Mouse (Mus musculus) ES-Bruce4 (cell line): ENCODE measurements at regions not wholly inside any gene's neighbourhood (a gene's known extent, or its start where the extent isn't known, plus 50 kb on each side); places are given as distances from the start of the nearest gene placed in this dataset.

Experiments
- H3K27ac ChIP-seq: 2 replicates; pipeline ENCODE4 v1.5.1; 2012; ENCODE audit warnings: low read length, inconsistent platforms; ENCODE audit not compliant: insufficient read depth
- H3K27me3 ChIP-seq: 2 replicates; pipeline ENCODE4 v1.6.1; 2012; ENCODE audit warnings: mild to moderate bottlenecking, low read length, inconsistent platforms; ENCODE audit not compliant: control insufficient read depth, poor library complexity, insufficient read depth, severe bottlenecking
- H3K36me3 ChIP-seq: 2 replicates; pipeline ENCODE4 v1.6.1; 2012; ENCODE audit warnings: inconsistent platforms, mild to moderate bottlenecking, low read length, moderate library complexity; ENCODE audit not compliant: control insufficient read depth, poor library complexity, insufficient read depth, severe bottlenecking
- H3K4me1 ChIP-seq: one replicate; pipeline ENCODE4 v1.8.1; 2011; ENCODE audit warnings: low read length; ENCODE audit not compliant: control insufficient read depth, insufficient read depth
- H3K4me3 ChIP-seq: 2 replicates; pipeline ENCODE4 v1.5.1; 2011; ENCODE audit warnings: low read depth, mild to moderate bottlenecking, low read length
- H3K9ac ChIP-seq: 2 replicates; pipeline ENCODE4 v1.6.1; 2012; ENCODE audit warnings: low read depth, mild to moderate bottlenecking, inconsistent platforms; ENCODE audit not compliant: poor library complexity, severe bottlenecking
- H3K9me3 ChIP-seq: replicated peaks from 2 replicates; pipeline ENCODE4 v1.6.1; 2012; ENCODE audit warnings: mild to moderate bottlenecking, low read length, inconsistent platforms; ENCODE audit not compliant: control insufficient read depth, poor library complexity, insufficient read depth, severe bottlenecking
- CTCF ChIP-seq: IDR thresholded peaks from one replicate; pipeline ENCODE4 v1.8.1; 2011; ENCODE audit warnings: low read depth, low read length
- EP300 ChIP-seq: IDR thresholded peaks from 2 replicates; pipeline ENCODE4 v1.6.1; 2011; ENCODE audit warnings: low read depth, low read length; ENCODE audit not compliant: insufficient read depth
- POLR2A ChIP-seq: IDR thresholded peaks from one replicate; pipeline ENCODE4 v1.8.1; 2011; ENCODE audit warnings: low read length; ENCODE audit not compliant: insufficient read depth

GRCm38 (mm10) chr2:128512852-128513251 lies 78.2 kb upstream of the Spdye4c start:
- Histone ChIP-seq H3K27ac (no peak overlapping the region), H3K27me3 (no peaks in the 10 kb centered on the region), H3K9me3 (no peaks in the 10 kb centered on the region), H3K4me3 (no peak overlapping the region), H3K9ac (no peak overlapping the region), H3K4me1 (no peaks in the 10 kb centered on the region), H3K36me3 (no peaks in the 10 kb centered on the region)
- TF ChIP-seq CTCF (no peak), EP300 (no peak), POLR2A (no peak)

GRCm38 (mm10) chr2:128514463-128515290 lies 76.3 kb upstream of the Spdye4c start:
- Histone ChIP-seq H3K4me1 (no peaks in the 10 kb centered on the region), H3K27me3 (no peaks in the 10 kb centered on the region), H3K27ac (no peak overlapping the region), H3K9ac (no peak overlapping the region), H3K36me3 (no peaks in the 10 kb centered on the region), H3K9me3 (no peaks in the 10 kb centered on the region), H3K4me3 (no peak overlapping the region)
- no peak for TF ChIP-seq POLR2A
- TF ChIP-seq EP300, result no peak
- TF ChIP-seq CTCF, result no peak

GRCm38 (mm10) chr2:128515701-128516100 lies 75.3 kb upstream of the Spdye4c start:
- Histone ChIP-seq H3K27me3 (no peaks in the 10 kb centered on the region), H3K9me3 (no peaks in the 10 kb centered on the region), H3K9ac (no peak overlapping the region), H3K36me3 (no peaks in the 10 kb centered on the region), H3K4me3 (no peak overlapping the region), H3K27ac (no peak overlapping the region), H3K4me1 (no peaks in the 10 kb centered on the region)
- TF ChIP-seq CTCF, result no peak

GRCm38 (mm10) chr2:128516694-128517093 lies 74.3 kb upstream of the Spdye4c start:
- Histone ChIP-seq H3K4me1 (no peaks in the 10 kb centered on the region), H3K27ac (no peak overlapping the region), H3K36me3 (no peaks in the 10 kb centered on the region), H3K9ac (no peak overlapping the region), H3K9me3 (no peaks in the 10 kb centered on the region), H3K27me3 (no peaks in the 10 kb centered on the region), H3K4me3 (no peak overlapping the region)
- TF ChIP-seq POLR2A (no peak), CTCF (no peak), EP300 (no peak)

- Histone ChIP-seq H3K9ac (no peak overlapping the region), H3K9me3 (no peaks in the 10 kb centered on the region), H3K27ac (no peak overlapping the region), H3K27me3 (no peaks in the 10 kb centered on the region), H3K4me1 (no peaks in the 10 kb centered on the region), H3K4me3 (no peak overlapping the region), H3K36me3 (no peaks in the 10 kb centered on the region)
- no peak for TF ChIP-seq EP300
- TF ChIP-seq POLR2A, result no peak
- TF ChIP-seq CTCF, result no peak
Measured at GRCm38 (mm10) chr2:128518142-128518541, 72.9 kb upstream of the Spdye4c start.

GRCm38 (mm10) chr2:128521701-128522443 lies 69.1 kb upstream of the Spdye4c start:
- Histone ChIP-seq H3K4me1 (no peaks in the 10 kb centered on the region), H3K9me3 (no peaks in the 10 kb centered on the region), H3K9ac (no peak overlapping the region), H3K27me3 (no peaks in the 10 kb centered on the region), H3K36me3 (no peaks in the 10 kb centered on the region), H3K27ac (no peak overlapping the region), H3K4me3 (no peak overlapping the region)
- TF ChIP-seq CTCF, result no peak
- TF ChIP-seq EP300, result no peak
- no peak for TF ChIP-seq POLR2A
